Mouse (Mus musculus): ENCODE data around the gene Tbx6.

Gene Tbx6

GRCm38 (mm10) chr7:126780971-126781635 is at the start of gene Tbx6:
Tbx6 (plus strand) TSS chr7:126781483.
- no peak for DNase-seq (ENCODE audit: low spot score in 2 of 2)

- no peak for DNase-seq (ENCODE audit: low spot score in 2 of 2)
Observed at GRCm38 (mm10) chr7:126736122-126736521, 45.2 kb upstream of the Tbx6 start.

DNA sequence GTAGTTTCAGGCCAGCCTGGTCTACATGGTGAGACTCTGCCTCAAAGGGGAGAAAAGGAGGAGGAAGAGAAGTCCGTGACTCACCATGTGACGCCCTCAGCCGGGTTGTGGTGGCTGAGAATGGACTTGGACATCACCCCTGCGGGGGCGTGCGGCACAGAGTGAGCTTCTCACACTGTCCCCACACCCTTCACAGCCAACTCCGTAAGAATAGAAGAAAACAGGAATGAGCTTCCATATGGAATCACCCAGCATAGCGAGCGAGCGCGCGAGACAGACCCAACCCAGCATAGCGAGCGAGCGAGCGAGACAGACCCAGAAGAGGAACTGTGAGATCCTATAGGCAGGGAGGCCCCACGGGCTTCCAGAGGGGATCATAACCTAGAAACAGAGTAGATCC is 41.7 kb upstream of the Tbx6 start:
- no peak for DNase-seq (ENCODE audit: low spot score in 2 of 2)

DNA sequence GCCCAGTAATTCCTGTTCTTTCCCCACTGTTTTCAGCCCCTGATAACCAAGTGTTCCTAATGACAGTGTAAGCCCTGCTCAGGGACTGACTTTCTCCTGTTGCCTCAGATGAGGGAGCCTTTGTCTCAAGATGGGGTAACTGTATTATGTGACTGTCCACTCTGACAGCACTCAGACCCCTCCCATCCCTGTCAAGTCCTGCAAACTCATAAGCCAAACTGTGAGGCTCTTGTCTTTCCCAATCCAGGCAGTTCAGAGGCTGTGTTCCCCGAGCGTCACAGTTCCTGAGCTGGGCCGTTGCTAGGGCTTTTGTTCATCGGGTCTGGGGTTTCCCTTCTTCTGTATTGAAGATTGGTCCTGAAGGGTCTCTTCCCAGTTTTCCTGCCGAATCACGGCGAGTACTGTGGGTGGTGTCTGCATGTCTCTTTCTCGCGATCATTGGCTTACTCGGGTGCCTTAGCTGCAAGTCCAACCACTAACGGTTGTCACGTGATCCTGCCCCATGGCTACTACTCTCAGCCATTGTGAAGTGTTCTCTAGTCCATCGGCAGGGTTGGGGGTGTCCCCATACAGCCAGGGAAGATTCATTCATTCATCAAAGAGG is 41.0 kb upstream of the Tbx6 start:
- DNase-seq (ENCODE audit: low spot score in 2 of 2): no peak

- no peak for DNase-seq (ENCODE audit: low spot score in 2 of 2)
Observed at GRCm38 (mm10) chr7:126740977-126741376, 40.3 kb upstream of the Tbx6 start.

GRCm38 (mm10) chr7:126741452-126741851 is 39.8 kb upstream of the Tbx6 start:
- no peak for DNase-seq (ENCODE audit: low spot score in 2 of 2)

- DNase-seq (ENCODE audit: low spot score in 2 of 2): no peak
Observed at GRCm38 (mm10) chr7:126741964-126742482, 39.3 kb upstream of the Tbx6 start.

GRCm38 (mm10) chr7:126746066-126746465 is 35.2 kb upstream of the Tbx6 start:
- DNase-seq (ENCODE audit: low spot score in 2 of 2): no peak

DNA sequence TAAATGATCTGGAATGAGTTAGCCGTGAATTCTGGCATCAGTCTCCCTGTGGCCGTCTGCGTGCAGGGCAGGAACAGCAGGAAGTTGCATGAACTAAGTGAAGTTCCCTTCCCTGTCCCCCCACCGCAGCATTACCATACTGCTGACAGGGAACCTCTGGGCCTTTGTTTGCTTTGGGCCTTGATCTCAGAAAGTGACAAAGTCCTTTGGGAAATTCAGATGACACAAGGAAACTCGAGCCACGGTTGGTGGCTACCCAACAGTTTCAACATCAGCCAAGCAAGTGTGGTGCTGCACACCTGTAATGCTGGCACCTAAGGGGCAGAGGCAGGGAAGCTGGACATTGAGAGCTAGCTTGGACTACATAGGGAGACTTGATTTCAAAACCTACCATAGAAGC is 34.5 kb upstream of the Tbx6 start:
- no peak for DNase-seq (ENCODE audit: low spot score in 2 of 2)

- no peak for DNase-seq (ENCODE audit: low spot score in 2 of 2)
Observed at GRCm38 (mm10) chr7:126748824-126749223, 32.5 kb upstream of the Tbx6 start.

DNA sequence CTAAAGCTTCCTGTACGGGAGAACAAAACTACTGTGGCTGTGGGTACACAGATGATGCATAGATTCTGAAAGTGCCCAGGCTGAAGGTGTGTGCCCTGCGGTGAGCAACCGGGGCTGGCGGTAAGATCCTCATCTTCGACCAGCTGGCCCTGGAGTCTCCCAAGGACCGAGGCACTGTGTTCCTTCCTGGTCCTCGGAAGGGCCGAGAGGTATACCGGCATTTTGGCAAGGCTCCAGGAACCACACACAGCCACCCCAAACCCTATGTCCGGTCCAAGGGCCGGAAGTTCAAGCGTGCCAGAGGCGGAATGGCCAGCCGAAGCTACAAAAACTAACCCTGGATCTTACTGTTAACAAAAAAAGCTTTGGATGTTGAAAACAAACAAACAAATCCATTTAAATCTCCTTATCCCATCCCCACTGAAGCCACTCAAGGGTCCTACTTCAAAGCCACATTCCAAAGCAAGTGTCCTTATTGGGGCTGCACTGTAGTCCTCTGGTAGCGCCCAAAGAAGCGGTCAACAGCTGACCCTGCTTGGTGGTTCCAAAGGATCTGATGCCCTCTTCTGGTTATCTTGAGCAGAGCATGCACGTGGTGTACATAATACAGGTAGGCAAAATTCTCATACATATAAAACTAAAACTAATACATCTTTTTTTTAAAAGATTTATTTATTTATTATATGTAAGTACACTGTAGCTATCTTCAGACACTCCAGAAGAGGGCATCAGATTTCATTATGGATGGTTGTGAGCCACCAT is 31.5 kb upstream of the Tbx6 start:
- no peak for DNase-seq (ENCODE audit: low spot score in 2 of 2)

GRCm38 (mm10) chr7:126754866-126755265 is 26.4 kb upstream of the Tbx6 start:
- DNase-seq (ENCODE audit: low spot score in 2 of 2): peak; percentile 51 to 60

- DNase-seq (ENCODE audit: low spot score in 2 of 2): no peak
Observed at GRCm38 (mm10) chr7:126758539-126758938, 22.7 kb upstream of the Tbx6 start.

DNA sequence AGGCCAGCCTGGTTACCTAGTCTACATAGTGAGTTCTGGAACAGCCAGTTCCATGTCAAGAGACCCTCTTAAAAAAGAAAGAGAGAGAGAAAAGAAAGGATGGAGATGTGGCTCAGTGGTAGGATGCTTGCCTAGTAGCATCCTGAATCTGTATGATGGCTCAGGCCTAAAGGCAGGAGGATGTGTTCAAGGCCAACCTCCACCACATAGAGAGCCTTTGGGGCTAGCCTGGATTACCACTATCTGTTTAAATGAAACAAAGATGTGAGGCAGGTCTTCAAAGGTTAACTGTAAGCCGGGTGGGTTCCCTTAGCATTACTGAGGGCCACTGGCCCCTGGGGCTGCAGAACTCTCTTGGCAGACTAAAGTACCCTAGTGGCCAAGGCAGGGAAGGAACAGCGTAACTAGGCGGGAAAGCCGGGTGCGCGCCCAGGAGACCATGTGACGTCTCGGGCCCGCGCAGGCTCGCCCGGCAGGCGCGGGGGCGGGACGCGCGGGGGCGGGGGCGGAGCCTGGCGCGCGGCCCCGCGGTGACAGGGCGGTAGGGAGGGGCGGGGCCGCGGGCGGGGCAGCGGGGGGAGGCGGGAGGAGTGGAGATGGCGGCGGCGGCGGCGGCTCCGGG is 22.1 kb upstream of the Tbx6 start, which contains the start of gene Mapk3:
Gene Mapk3 (plus strand): TSS at position 552 of the 622 bp plus-strand sequence.
- peak; percentile 77 to 84 for DNase-seq (ENCODE audit: low spot score in 2 of 2)

DNA sequence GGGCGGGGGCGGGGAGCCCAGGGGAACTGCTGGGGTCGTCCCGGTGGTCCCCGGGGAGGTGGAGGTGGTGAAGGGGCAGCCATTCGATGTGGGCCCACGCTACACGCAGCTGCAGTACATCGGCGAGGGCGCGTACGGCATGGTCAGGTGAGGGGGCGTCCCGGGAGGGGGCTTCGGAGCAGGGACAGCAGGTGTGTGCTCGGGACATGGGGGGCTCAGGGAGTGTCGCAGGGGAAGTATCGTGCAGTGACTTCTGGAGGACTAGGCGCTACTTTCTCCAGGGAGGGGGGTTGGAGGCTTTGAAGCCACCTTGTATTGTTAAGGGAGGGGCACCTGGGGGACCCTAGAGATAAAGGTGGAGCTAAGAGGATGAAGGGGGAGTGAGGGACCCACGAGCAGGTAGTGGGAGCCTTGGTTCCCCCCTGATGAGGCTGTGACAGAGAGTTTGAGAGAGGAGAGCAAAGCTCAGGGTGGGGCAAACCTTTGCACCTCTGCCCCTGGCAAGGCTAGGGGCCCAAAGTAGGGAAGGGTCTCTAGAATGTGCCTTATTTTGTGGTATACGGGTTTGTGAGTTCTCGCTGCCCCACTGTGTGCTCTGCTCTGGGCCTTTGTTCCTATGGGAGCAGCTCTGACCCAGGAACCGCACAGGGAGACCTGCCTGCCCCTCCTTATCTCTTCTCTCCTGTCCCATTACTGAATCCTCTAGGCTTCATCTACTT is 21.5 kb upstream of the Tbx6 start:
- peak in 1 of 2 experiments; percentile 26 for DNase-seq (ENCODE audit: low spot score in 2 of 2)

GRCm38 (mm10) chr7:126760391-126760802 is 20.9 kb upstream of the Tbx6 start:
- DNase-seq (ENCODE audit: low spot score in 2 of 2): peak; percentile 50 to 76

DNA sequence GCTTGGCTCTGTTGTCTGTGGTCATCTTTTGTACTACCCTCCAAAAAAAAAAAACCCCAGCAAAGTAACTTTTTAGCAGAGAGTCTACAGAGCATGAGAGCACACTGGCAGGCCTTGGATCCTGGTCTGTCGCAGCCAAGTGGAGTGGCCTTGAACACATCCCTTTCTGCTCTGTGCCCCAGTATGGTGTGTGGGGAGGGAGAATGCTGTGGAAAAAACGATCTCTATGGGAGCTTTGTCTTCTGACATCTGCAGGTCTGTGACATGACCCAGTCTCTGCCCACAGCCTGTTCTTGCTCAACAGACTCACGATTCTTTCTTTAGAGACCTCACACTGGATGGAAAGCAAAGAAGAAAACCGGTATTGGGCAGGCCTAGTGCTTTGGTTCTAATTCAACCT is 20.3 kb upstream of the Tbx6 start:
- DNase-seq (ENCODE audit: low spot score in 2 of 2): no peak

- no peak for DNase-seq (ENCODE audit: low spot score in 2 of 2)
Observed at GRCm38 (mm10) chr7:126761529-126762067, 19.7 kb upstream of the Tbx6 start.

DNA sequence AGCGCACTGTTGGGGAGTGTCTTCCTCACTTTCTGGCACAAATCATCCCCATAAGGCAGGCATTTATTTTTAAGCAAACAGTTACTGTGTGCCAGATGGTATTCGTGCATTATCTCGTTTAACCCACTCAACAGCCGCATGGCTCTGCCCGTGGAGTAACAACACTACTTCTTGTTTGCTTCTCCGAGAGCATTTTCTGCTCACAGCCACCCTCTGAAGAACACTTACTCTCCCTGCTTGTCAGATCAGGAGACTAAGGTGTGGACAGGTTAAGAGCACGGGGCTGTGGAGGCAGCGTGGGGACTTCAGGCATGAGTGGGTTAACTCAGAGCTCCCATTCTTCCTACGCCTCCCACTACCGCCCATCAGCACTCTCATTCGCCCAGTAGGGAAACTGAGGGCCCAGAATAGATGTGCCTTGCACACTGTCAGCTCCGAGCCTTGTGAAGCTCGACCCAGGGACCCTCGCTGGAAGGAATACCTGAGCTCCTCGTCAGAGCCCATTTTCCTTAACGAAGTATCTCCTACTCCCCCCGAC is 18.7 kb upstream of the Tbx6 start:
- DNase-seq (ENCODE audit: low spot score in 2 of 2): no peak

- DNase-seq (ENCODE audit: low spot score in 2 of 2): no peak
Observed at GRCm38 (mm10) chr7:126765540-126765939, 15.7 kb upstream of the Tbx6 start.

DNA sequence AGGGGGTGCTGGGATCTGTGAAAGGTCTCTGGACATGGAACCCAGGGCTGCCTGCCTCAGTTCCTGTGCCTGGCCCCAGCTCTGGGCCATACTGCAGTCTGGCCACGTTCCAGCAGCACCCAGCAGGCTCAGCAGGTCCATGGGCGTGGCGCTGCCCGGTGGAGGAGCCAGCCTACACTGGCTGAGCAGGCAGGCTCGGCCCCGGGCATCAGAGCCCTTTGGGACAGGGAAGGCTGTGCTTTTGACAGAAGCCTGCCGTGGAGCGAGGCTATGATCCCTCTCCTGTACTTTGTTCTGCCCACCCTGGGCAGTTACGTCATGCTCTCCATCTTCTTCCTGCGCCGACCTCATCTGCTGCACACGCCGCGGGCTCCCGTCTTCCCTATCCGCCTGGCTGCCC is 15.1 kb upstream of the Tbx6 start, which contains the start of gene Gdpd3:
Gene Gdpd3 (plus strand): TSS at position 134 of the 400 bp plus-strand sequence.
- DNase-seq (ENCODE audit: low spot score in 2 of 2): peak in 1 of 2 experiments; percentile 53
